Comparison of ENCODE assay signal across 27 mouse cellular contexts in genomic region chr13:4046841-4047240, GRCm38 (mm10). TPM values are rescaled to one million over a fixed set of nuclear protein-coding genes. Genes with fewer than 3 reads are reported as not detected.
"Had no signal": no experiment of that assay in that cellular context is flagged by ENCODE, and none has a peak within 500 bp of the region (broad histone marks: within the 10 kb centered on the region; RNA-seq: fewer than 3 reads in every experiment).

No protein-coding gene starts in this region.

- H3K4me3 ChIP-seq: gastrocnemius, adult 2 months; heart, embryonic 10.5 days; heart, embryonic 12.5 days; hindbrain, embryonic 10.5 days; hindbrain, embryonic 12.5 days; intestine, embryonic 15.5 days; layer of hippocampus, adult 2 months; left cerebral cortex, adult 2 months; limb, embryonic 10.5 days; limb, embryonic 12.5 days; liver, embryonic 12.5 days had no signal

- H3K9ac ChIP-seq: heart, embryonic 12.5 days; hindbrain, embryonic 12.5 days; hindbrain, embryonic 14.5 days; intestine, embryonic 15.5 days; limb, embryonic 12.5 days; liver, embryonic 12.5 days had no signal

- ATAC-seq: hindbrain, embryonic 16.5 days; inflammation-experienced regulatory T-cells, adult 6 months; intestine, embryonic 15.5 days; intestine, postnatal 0 days; liver, embryonic 12.5 days had no signal

- H3K36me3 ChIP-seq: heart, embryonic 10.5 days; heart, embryonic 12.5 days; hindbrain, embryonic 10.5 days; hindbrain, embryonic 12.5 days; intestine, embryonic 15.5 days; limb, embryonic 10.5 days; limb, embryonic 12.5 days; liver, embryonic 12.5 days had no signal

- H3K27ac ChIP-seq: gastrocnemius, adult 2 months; heart, embryonic 10.5 days; hindbrain, embryonic 10.5 days; hindbrain, embryonic 12.5 days; hindbrain, embryonic 14.5 days; intestine, embryonic 15.5 days; layer of hippocampus, adult 2 months; left cerebral cortex, adult 2 months; limb, embryonic 10.5 days; limb, embryonic 12.5 days; liver, embryonic 12.5 days had no signal

- DNase-seq: gastrocnemius, adult 2 months; gastrocnemius, postnatal 10 days; gastrocnemius, postnatal 25 days; heart, adult 18-20 months; heart, postnatal 10 days; heart, postnatal 4 days; kidney, adult 18-20 months; kidney, adult 8-10 months; kidney, postnatal 10 days; kidney, postnatal 25 days; kidney, postnatal 4 days; liver had no signal

- H3K9me3 ChIP-seq: heart, embryonic 10.5 days; heart, embryonic 12.5 days; hindbrain, embryonic 10.5 days; hindbrain, embryonic 12.5 days; intestine, embryonic 15.5 days; limb, embryonic 10.5 days; limb, embryonic 12.5 days; liver, embryonic 12.5 days had no signal

- H3K4me2 ChIP-seq: heart, embryonic 12.5 days; hindbrain, embryonic 12.5 days; hindbrain, embryonic 14.5 days; intestine, embryonic 15.5 days; limb, embryonic 12.5 days; liver, embryonic 12.5 days had no signal

- H3K27me3 ChIP-seq: heart, embryonic 12.5 days; hindbrain, embryonic 12.5 days; intestine, embryonic 15.5 days; limb, embryonic 12.5 days; liver, embryonic 12.5 days had no signal

- H3K4me1 ChIP-seq: heart, embryonic 10.5 days; heart, embryonic 12.5 days; hindbrain, embryonic 10.5 days; hindbrain, embryonic 12.5 days; intestine, embryonic 15.5 days; limb, embryonic 10.5 days; limb, embryonic 12.5 days; liver, embryonic 12.5 days had no signal

RNA-seq across cellular contexts. Expression of gene Akr1c14, which starts 2.0 kb away (rescaled TPM):
- total RNA-seq: granulocyte monocyte progenitor cell, adult 5-6 weeks had no signal
- polyA plus RNA-seq: inflammation-experienced regulatory T-cells, adult 6 months had no signal
